Mouse (Mus musculus): ENCODE measurements around the gene Cdkal1. TPM values are rescaled to one million over a fixed set of nuclear protein-coding genes. Genes with fewer than 3 reads are reported as not detected.

Cdkal1 gene
- total RNA-seq, 2 experiments from 2014 or later = 17.8 to 18.5 TPM

DNA sequence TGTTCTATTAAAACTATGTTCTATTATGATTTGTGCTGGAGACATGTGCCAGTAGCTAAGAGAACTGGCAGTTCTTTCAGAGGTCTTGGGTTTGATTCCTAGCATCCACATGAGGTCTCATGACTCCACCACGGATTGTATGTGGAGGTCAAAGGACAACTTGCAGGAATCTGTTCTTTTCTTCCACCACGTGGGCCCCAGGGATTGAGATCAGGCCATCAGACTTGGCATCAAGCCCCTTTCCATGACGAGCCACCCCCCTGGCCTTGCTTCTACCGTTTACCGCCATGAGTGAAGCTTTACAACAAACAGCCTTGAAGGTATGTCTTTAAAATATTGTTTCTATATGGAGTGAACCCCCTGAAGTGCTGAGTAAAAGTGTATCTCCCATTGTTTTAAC, 651.6 kb downstream of the Cdkal1 start:
- intact Hi-C loops (cut with DNase I) = no loop called here
- no peak for DNase-seq (ENCODE audit: extremely low spot score in 1 of 2, low spot score in 2 of 2)

DNA sequence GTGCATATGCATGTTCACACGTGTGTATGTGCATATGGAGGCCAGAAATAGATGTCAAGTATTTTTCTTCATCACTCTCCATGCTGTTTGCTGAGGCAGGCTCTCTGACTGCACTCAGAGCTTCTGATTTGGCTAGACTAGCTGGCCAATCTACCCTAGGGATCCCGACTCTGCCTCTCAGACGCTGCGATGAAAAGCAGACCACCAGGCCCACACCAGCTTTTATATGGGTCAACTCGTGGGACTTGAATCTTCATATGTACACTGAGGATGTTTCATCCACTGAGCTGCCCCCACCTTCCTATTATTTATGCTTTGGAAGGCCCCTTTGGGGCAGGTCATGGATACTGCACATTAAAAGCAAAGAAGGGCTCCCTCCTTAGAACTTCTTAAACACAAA, 652.0 kb downstream of the Cdkal1 start:
- no peak for DNase-seq (ENCODE audit: extremely low spot score in 1 of 2, low spot score in 2 of 2)
- intact Hi-C loops (cut with DNase I) = no loop called here

DNA sequence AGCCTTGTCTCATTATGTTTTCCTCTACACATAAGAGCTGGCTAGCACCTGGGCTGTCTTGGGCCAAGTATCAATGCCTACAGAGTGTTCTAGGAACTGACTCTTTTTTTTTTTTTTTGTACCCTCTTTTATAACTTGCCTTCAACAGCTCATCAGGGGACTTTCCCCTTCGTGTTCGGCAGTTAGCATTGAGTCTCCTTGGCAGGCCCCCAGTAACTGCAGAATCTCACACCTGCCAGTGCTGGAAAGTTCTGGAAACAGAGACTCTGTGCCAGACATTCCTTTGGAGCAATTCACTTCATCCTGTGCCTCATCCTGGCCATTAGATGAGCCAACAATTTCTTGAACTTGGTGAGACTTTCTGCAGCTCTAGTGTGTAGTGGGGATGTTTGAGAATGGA, 652.9 kb downstream of the Cdkal1 start:
- intact Hi-C loops (cut with DNase I) = no loop called here
- DNase-seq (ENCODE audit: extremely low spot score in 1 of 2, low spot score in 2 of 2) = peak; percentile 15 to 48

GRCm38 (mm10) chr13:29199679-29200078, 655.8 kb downstream of the Cdkal1 start:
- intact Hi-C loops (cut with DNase I) = no loop called here
- no peak for DNase-seq (ENCODE audit: extremely low spot score in 1 of 2, low spot score in 2 of 2)

DNA sequence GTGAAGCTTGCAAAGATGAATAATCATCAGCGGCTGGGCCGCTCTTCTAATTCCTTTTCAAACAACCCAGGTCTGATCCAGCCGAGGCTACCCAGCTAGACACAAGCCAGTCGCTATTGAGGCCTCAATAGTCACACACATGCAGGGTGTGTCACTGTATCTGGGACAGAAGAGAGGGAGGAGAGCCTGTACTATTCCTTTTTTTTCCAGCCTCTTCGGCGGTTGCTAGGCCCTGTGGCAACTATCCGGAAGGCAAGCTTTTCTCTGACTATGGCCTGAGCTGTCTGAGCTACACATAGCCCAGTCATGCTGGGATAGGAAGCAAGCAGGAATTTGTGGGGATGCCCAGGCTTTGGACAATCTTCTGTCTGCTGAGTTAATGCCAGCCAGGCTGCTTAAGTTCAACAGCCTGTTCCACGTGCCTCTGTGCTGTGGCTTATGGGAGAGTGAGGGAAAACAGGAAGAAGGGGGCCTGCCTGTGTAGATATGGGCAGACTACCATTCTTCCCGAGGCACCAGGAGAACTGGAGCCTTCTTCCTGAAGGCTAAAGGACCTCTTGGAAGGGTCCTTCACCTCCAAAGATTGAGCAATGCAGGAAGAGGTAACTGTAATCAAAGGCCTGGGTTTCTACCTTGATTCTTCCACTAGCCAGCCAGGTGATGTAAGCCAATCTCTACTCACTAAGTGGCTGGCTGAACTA, 658.5 kb downstream of the Cdkal1 start:
- intact Hi-C loops (cut with DNase I) = no loop called here
- no peak for DNase-seq (ENCODE audit: extremely low spot score in 1 of 2, low spot score in 2 of 2)

- intact Hi-C loops (cut with DNase I) = no loop called here
- no peak for DNase-seq (ENCODE audit: extremely low spot score in 1 of 2, low spot score in 2 of 2)
Observed at GRCm38 (mm10) chr13:29195722-29196121, 659.8 kb downstream of the Cdkal1 start.

DNA sequence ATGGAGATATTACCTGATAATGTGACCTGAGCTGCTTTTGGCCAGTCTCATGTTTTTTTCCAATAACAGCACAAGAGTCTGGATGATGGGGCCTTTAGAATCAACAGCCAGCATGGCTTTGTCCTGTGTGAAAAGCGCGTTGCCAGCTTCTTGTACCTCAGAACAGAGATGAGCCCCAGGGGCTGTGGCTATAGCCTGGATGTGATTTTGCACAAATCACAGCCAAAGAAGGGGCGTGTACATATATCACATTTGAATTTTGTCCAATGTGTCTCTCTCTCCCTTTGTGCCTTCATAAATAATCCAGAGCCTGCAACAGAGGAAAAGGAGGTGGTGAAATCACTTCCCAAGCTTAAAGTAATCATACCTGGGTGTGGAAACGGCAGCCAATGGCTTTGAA, 660.5 kb downstream of the Cdkal1 start:
- DNase-seq (ENCODE audit: extremely low spot score in 1 of 2, low spot score in 2 of 2) = no peak
- intact Hi-C loops (cut with DNase I) = no loop called here

DNA sequence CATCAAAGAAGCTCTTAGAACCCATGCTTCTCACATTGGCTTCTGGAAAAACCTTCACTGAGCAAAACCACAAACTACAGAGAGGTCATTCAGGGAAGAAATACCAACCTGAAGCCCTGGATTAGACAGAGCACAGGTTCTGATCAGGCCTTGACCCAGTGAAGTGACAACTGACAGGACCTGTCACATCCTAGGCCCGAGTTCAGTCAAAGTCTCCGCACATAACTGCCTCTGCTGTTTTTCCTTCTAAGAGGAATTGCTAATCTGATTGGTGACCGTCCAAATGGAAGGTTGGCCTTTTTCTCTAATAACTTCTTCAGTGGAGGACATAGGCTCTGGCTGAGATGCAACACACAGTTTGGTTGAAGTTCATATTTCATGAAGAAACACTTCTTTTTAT, 662.8 kb downstream of the Cdkal1 start:
- intact Hi-C loops (cut with DNase I) = no loop called here
- DNase-seq (ENCODE audit: extremely low spot score in 1 of 2, low spot score in 2 of 2) = no peak

- intact Hi-C loops (cut with DNase I) = no loop called here
- no peak for DNase-seq (ENCODE audit: extremely low spot score in 1 of 2, low spot score in 2 of 2)
Observed at GRCm38 (mm10) chr13:29190548-29190947, 664.9 kb downstream of the Cdkal1 start.

DNA sequence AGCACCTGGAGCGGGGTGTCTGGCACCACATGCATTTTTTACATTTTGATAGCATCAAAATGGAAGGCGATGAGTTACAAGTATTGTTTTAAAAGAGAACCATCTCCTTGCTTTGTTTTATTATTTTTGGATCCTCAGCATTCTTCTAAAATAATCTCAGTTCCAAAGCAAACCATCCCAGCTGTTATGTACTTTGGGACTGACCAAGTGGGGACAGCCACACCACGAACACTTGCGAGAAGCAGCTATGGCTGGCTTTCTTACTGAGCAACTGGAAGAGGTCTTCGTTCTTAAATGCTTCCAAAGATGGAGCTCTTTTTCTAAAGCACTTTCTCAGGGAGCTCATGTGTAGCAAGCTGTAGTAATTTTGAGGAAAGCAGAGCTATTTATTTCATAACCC, 668.7 kb downstream of the Cdkal1 start:
- intact Hi-C loops (cut with DNase I) = no loop called here
- DNase-seq (ENCODE audit: extremely low spot score in 1 of 2, low spot score in 2 of 2) = peak in 1 of 2 experiments; percentile 21

DNA sequence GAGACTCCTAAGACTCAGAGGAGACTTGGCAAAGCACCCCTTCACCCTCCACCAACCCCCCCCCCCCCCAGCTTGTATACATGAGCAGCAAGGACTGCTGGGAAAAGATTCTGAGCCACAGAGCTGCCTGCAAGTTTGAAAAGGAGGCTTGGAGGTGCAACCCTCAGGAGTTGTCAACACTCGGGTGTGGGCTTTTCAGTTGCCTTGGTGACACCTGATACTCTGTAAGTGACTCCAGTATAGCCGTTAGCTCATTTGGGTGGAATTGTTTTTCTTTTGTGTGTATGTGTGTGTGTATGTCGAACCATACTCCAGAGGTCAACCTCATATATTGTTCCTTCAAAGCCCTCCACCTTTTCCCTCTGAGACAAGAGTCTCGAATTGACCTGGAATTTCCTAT, 669.9 kb downstream of the Cdkal1 start:
- DNase-seq (ENCODE audit: extremely low spot score in 1 of 2, low spot score in 2 of 2) = no peak
- intact Hi-C loops (cut with DNase I) = no loop called here

DNA sequence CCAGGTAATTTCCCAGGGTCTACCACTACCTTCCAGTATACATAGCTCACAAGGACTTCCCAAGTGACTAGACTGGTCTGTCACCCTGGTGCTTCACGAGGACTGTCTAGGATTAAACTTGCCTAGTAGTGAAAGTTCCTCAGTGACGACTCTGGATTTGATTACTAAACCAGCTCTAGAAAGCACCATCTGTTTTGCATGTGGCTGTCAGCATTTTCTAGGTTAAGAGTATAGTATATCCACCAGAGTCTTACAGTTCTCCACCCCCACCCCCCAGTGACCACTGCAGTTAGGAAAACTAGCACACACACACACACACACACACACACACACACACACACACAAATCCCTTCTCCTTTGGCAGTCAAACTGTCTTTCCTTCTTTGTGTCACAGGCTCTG, 670.9 kb downstream of the Cdkal1 start:
- no peak for DNase-seq (ENCODE audit: extremely low spot score in 1 of 2, low spot score in 2 of 2)
- intact Hi-C loops (cut with DNase I) = no loop called here

DNA sequence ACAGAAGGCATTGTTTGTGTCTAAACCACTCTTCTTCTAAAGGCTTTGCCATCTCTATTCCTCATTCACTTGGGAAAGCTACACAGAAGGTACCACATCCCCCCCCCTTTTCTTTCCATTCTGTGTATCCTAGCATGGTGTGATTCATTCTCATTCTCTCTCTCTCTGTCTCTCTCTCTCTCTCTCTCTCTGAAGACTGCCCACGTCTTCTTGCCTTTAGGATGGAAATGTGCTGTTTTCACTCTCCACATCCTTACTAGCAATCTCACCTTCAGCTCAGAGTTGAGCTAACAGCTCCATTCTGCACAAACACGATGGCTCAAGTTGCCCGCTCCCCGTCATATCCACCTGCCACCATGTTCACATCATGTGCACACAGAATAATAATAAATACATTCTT, 675.6 kb downstream of the Cdkal1 start:
- intact Hi-C loops (cut with DNase I) = no loop called here
- no peak for DNase-seq (ENCODE audit: extremely low spot score in 1 of 2, low spot score in 2 of 2)

DNA sequence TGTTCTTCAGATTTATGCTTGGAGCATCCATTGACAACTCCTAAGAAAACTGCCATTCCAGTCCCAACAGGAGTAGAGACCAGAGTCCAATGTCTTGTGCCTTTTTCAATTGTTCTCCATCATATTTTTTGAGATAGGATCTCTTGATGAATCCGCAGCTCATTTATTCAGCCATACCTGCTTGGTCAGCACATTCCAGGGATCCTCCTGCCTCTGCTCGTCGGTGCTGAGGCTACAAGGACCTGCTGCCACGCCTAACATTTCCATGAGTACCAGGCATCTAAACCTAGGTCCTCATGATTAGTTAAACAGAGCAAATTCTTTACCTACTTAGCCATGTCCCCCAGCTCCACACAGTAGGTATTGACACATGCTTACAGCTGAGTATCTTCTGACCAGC, 676.2 kb downstream of the Cdkal1 start:
- intact Hi-C loops (cut with DNase I) = no loop called here
- no peak for DNase-seq (ENCODE audit: extremely low spot score in 1 of 2, low spot score in 2 of 2)

DNA sequence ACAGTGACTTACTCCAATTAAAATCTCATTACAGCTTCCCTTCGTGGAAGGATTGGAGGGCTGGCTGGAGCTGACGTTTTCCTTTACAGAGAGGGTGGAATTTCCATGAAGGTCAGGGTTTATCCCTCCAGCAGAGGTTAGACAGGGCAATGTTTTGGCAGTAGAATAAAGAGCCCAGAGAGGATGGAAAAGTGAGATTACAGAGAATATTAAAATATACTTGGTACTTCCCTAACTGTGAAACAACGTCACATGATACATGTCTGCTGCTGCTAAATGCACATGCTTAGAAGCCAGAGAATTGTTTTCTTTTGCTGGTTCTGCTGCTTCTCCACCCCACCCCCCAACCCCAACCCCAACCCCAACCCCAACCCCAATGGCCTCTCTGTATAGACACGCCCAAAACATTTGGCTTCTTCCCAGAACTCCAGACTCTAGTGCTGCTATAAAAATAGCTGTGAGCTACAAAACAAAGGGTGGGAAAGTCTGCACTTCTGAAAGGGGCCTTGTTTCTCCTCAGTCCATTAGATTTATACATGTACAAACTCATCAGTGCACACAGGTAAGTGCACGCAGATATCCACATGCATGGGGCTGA, 677.5 kb downstream of the Cdkal1 start:
- DNase-seq (ENCODE audit: extremely low spot score in 1 of 2, low spot score in 2 of 2) = no peak
- intact Hi-C loops (cut with DNase I) = no loop called here

- intact Hi-C loops (cut with DNase I) = no loop called here
- DNase-seq (ENCODE audit: extremely low spot score in 1 of 2, low spot score in 2 of 2) = no peak
Observed at GRCm38 (mm10) chr13:29169356-29169755, 686.1 kb downstream of the Cdkal1 start.

DNA sequence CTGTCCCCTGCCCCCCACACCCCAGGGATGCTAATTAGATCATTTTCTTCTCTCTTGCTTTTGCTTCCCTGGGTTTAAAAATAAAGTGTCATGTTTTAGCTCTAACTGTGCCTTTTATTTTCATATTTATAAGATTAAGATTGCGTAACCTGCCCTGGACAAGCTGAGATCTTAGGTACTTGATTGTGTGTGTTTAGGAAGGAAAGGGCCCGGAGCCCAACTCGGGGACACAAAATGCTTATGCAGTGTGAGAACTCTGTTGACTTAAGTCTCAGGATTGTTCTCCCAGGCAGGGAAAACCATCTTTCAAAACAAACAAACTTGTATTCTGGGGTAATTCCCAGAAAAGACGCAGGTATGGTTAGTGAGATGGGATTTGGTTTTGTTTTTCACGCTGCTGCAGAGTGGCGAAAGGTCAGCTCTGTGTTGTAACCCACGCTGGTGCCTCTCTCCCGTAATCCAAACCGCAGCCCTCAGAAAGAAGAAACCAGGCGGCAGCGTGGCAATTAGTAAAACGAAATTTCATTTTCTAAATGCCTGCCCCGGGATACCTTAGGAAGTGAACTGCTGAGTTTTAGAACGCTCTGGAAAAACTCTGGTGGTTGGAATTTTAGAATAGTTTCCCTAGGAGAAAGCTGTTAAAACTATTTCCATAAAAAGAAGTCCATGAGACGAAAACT, 690.5 kb downstream of the Cdkal1 start:
- intact Hi-C loops (cut with DNase I) = no loop called here
- no peak for DNase-seq (ENCODE audit: extremely low spot score in 1 of 2, low spot score in 2 of 2)

DNA sequence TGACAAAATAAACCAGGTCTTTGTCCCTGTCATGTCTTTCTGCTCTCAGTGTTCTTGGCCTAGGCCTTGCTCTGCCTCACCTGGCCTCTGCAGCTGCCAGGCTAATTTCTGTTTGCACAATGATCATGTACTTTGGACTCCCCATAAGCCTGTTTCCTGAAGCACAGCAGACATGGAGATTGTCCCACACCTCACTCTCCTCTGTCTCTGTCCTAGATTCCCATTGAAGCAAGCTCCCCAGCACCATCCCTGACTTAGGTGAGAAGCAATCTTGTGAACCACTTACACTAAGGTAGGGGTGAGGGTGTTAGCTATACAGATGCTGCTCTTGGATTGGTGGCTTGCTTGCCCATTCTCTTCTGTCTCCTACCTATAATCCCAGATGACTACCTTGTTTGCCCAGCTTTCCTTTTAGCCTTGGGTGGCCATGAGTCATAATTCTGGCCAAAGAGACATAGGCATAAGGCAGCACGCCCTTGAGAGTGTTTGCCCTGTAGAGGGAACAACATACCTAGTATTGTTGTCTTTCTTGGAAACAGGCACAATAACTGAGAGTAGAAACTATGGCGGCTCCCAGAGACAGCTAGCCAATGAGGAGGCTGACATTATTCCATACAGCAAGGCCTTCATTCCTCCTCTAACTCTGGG, 692.5 kb downstream of the Cdkal1 start:
- DNase-seq (ENCODE audit: extremely low spot score in 1 of 2, low spot score in 2 of 2) = no peak
- intact Hi-C loops (cut with DNase I) = no loop called here

DNA sequence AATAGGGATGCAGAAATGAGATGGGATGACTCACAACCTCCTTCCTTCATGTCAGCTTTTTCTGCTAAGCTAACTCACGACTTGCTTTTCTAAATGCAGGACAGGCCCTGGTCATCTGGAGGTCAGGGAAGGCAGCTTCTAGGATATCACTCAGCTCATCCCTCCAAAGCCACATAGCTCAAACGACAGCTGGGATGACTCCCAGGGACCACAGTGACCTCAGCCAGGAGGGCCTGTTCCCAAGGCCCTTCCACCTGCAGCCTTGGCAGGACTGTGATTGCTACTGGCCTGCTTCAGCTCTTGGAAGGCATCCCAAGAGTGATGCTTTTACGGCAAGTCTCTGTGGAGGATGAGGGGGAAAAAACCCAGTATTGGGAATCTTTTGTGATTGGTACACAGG, 693.0 kb downstream of the Cdkal1 start:
- intact Hi-C loops (cut with DNase I) = no loop called here
- no peak for DNase-seq (ENCODE audit: extremely low spot score in 1 of 2, low spot score in 2 of 2)

DNA sequence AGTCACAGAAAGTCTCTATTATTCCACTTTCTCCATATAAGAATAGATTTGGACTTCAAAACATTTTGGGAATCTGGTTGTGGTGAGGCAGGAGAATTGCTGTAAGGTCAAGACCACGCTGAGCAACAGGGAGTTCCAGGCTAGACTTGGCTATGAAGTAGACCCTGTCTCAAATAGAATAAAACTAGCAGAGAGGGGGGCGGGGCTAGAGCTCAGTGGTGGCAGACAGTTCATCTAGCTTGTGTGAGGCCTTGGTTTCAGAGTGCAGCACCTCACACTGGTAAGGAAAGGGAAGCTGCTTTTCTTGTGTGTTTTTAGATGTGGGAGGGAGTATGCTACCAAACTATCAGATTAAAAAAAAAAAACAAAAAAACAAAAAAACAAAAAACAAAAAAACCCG, 694.0 kb downstream of the Cdkal1 start:
- intact Hi-C loops (cut with DNase I) = no loop called here
- no peak for DNase-seq (ENCODE audit: extremely low spot score in 1 of 2, low spot score in 2 of 2)

Measured in left cerebral cortex, postnatal 10 days (tissue).